10 mouse cellular contexts compared by ENCODE assay signal in genomic region chr10:84823621-84824020, GRCm38 (mm10).
A peak's percentile ranks its signal among the peaks of the same experiment; 100 is the strongest.
DNase-seq lines count a peak whose midpoint lies in the region; ATAC-seq and TF ChIP-seq lines count a peak whose summit lies in the region.
"Had no signal": no experiment of that assay in that cellular context is flagged by ENCODE, and none has a peak within 500 bp of the region (broad histone marks: within the 10 kb centered on the region; RNA-seq: fewer than 3 reads in every experiment).

No protein-coding gene starts in this region.

- peaks cover 27% of the 10 kb centered on the region for H3K4me1 ChIP-seq in embryonic facial prominence, embryonic 10.5 days
- no peaks in the 10 kb centered on the region for H3K4me1 ChIP-seq in heart, embryonic 15.5 days (replicated peaks)
- peaks cover 5% of the 10 kb centered on the region; the same call in 1 of the 2 replicates for H3K4me1 ChIP-seq in kidney, embryonic 16.5 days (ENCODE audit: insufficient read depth, low read length)

- no peaks in the 10 kb centered on the region for H3K36me3 ChIP-seq in embryonic facial prominence, embryonic 10.5 days (replicated peaks)
- H3K36me3 ChIP-seq in heart, embryonic 15.5 days, result no peaks in the 10 kb centered on the region
- no peaks in the 10 kb centered on the region for H3K36me3 ChIP-seq in kidney, embryonic 16.5 days (ENCODE audit: insufficient read depth, low read length)
- H3K36me3 ChIP-seq: limb, embryonic 13.5 days had no signal

- no peak overlapping the region for H3K9ac ChIP-seq in heart, embryonic 15.5 days
- H3K9ac ChIP-seq in kidney, embryonic 16.5 days (replicated peaks; ENCODE audit: low read length), result 0 out of 2 replicates have a peak overlapping the region, but pooled peaks have one; percentile 1
- H3K9ac ChIP-seq: limb, embryonic 13.5 days had no signal

- H3K27ac ChIP-seq in embryonic facial prominence, embryonic 10.5 days (replicated peaks), result peak overlapping the region; percentile 51
- H3K27ac ChIP-seq in heart, embryonic 15.5 days, result no peak overlapping the region
- H3K27ac ChIP-seq in kidney, embryonic 16.5 days (ENCODE audit: low read length), result no peak overlapping the region
- no peak overlapping the region for H3K27ac ChIP-seq in left cerebral cortex, adult 2 months
- H3K27ac ChIP-seq: limb, embryonic 13.5 days had no signal

- peaks cover 14% of the 10 kb centered on the region; the same call in 1 of the 2 replicates for H3K27me3 ChIP-seq in embryonic facial prominence, embryonic 10.5 days (replicated peaks; ENCODE audit: low read depth, poor library complexity, severe bottlenecking)
- H3K27me3 ChIP-seq in heart, embryonic 15.5 days, result no peaks in the 10 kb centered on the region
- H3K27me3 ChIP-seq in kidney, embryonic 16.5 days (ENCODE audit: insufficient read depth, low read length), result no peaks in the 10 kb centered on the region
- H3K27me3 ChIP-seq: limb, embryonic 13.5 days had no signal

- DNase-seq in heart, adult 18-20 months, result peak; percentile 38 to 64
- DNase-seq in heart, postnatal 25 days (ENCODE audit: low spot score), result no peak
- no peak for DNase-seq in embryonic facial prominence, embryonic 10.5 days (ENCODE audit: low spot score)
- DNase-seq in left cerebral cortex, adult 2 months (ENCODE audit: extremely low spot score in 1 of 2, low spot score in 2 of 2), result no peak
- no peak for DNase-seq in left cerebral cortex, adult 11 months (ENCODE audit: low spot score)

- H3K4me3 ChIP-seq in embryonic facial prominence, embryonic 10.5 days, result no peak overlapping the region
- no peak overlapping the region for H3K4me3 ChIP-seq in heart, embryonic 15.5 days
- no peak overlapping the region for H3K4me3 ChIP-seq in kidney, embryonic 16.5 days (ENCODE audit: low read length)
- no peak overlapping the region for H3K4me3 ChIP-seq in left cerebral cortex, adult 2 months
- H3K4me3 ChIP-seq: limb, embryonic 13.5 days had no signal

- no peak for TF ChIP-seq CTCF in left cerebral cortex, adult 2 months (IDR thresholded peaks at IDR 0.05)

- H3K9me3 ChIP-seq in embryonic facial prominence, embryonic 10.5 days, result no peaks in the 10 kb centered on the region
- no peaks in the 10 kb centered on the region for H3K9me3 ChIP-seq in heart, embryonic 15.5 days (replicated peaks)
- no peaks in the 10 kb centered on the region for H3K9me3 ChIP-seq in kidney, embryonic 16.5 days (ENCODE audit: low read length)
- H3K9me3 ChIP-seq: limb, embryonic 13.5 days had no signal

- WGBS in embryonic facial prominence, embryonic 10.5 days, result 45% methylated on average over 4 of the region's 4 CpGs
- 39% methylated on average over 4 of the region's 4 CpGs for WGBS in heart, embryonic 15.5 days
- WGBS in kidney, embryonic 16.5 days, result 59% methylated on average over 4 of the region's 4 CpGs

- intact Hi-C loops in heart, postnatal 25 days (cut with DNase I), result no loop called here
- intact Hi-C loops in left cerebral cortex, adult 2 months (cut with DNase I), result no loop called here

- no peak overlapping the region for H3K4me2 ChIP-seq in heart, embryonic 15.5 days
- H3K4me2 ChIP-seq in kidney, embryonic 16.5 days (replicated peaks; ENCODE audit: low read depth, low read length), result no peak overlapping the region
- H3K4me2 ChIP-seq: limb, embryonic 13.5 days had no signal

- 0 out of 2 replicates have a peak, but pooled peaks have one; percentile 50 for ATAC-seq in heart, embryonic 15.5 days (replicated peaks; ENCODE audit: insufficient number of reproducible peaks, insufficient read depth, low FRiP score, low read depth)
- ATAC-seq in kidney, embryonic 16.5 days (ENCODE audit: low FRiP score, low TSS enrichment), result no peak; the same call in 1 of the 2 replicates
- ATAC-seq in cerebellum, adult (ENCODE audit: insufficient number of reproducible peaks, low FRiP score, low TSS enrichment), result no peak
- ATAC-seq: activated CD4-positive, CD25-positive, alpha-beta regulatory T cell, adult 4 months had no signal

Comparison
In these comparisons a context has a peak if more than half of its experiments do, and no peak if none do; other contexts are left out.
1. DNase-seq: peak in heart, adult 18-20 months (2 of 2); none in heart, postnatal 25 days (single experiment), embryonic facial prominence, embryonic 10.5 days (single experiment), left cerebral cortex, adult 2 months (0 of 2) and left cerebral cortex, adult 11 months (single experiment).